Mouse (Mus musculus): ENCODE measurements at regions not wholly inside any gene's neighbourhood (a gene's known extent, or its start where the extent isn't known, plus 50 kb on each side); places are given as distances from the start of the nearest gene placed in this dataset.
A peak's percentile ranks its signal among the peaks of the same experiment; 100 is the strongest.

DNA sequence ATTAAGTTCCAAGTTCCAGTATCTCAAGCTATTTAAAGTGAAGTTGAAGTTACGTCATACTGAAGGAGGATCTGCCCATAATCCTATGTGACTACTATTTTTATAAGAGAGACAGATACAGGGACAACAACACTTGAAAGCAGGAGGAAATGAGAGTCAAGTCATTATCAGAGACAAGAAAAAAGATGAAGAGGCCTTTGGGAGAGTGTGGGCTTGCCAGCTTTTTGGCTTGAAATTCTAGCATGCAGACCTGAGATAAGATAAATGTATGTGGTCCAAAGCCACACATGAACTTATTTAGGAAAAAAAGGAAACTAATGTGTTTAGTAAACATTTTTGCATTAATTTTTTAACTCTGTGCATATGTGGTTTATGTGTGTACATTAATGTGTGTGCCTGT lies 581.0 kb downstream of the Stpg2 start:
- TF ChIP-seq KAT2A (conservative IDR thresholded peaks at IDR 0.05; ENCODE audit: low read depth, low read length) (no peak), ELF1 (IDR thresholded peaks at IDR 0.05; ENCODE audit: low read depth, low read length) (no peak), GATA1 (IDR thresholded peaks at IDR 0.05; ENCODE audit: low read depth, low read length) (peak; percentile 73), ZNF384 (IDR thresholded peaks at IDR 0.05; ENCODE audit: low read depth, low read length) (0 out of 2 replicates have a peak, but pooled peaks have one; percentile 27), E2F4 (IDR thresholded peaks at IDR 0.05; ENCODE audit: borderline replicate concordance, low read depth, low read length) (no peak), MYC (IDR thresholded peaks at IDR 0.05; ENCODE audit: low read depth, low read length) (no peak), ZC3H11A (IDR thresholded peaks at IDR 0.05; ENCODE audit: low read depth, low read length) (no peak), CHD2 (IDR thresholded peaks at IDR 0.05; ENCODE audit: low read length) (no peak), EP300 (IDR thresholded peaks at IDR 0.05; ENCODE audit: low read depth in 1 of 2, low read length in 2 of 2) (peak; percentile 80 to 85), MAZ (IDR thresholded peaks at IDR 0.05; ENCODE audit: low read depth, low read length) (no peak), GABPA (IDR thresholded peaks at IDR 0.05; ENCODE audit: low read depth, low read length) (no peak), MEF2A (IDR thresholded peaks at IDR 0.05; ENCODE audit: extremely low read depth, insufficient replicate concordance, low read depth, low read length, poor library complexity, severe bottlenecking) (peak; percentile 53; the same call in 1 of the 2 replicates), USF1 (IDR thresholded peaks at IDR 0.05; ENCODE audit: low read depth, low read length) (no peak), BHLHE40 (IDR thresholded peaks at IDR 0.05; ENCODE audit: borderline replicate concordance, low read depth, low read length) (no peak), MAFK (IDR thresholded peaks at IDR 0.05; ENCODE audit: borderline replicate concordance, low read depth, low read length) (0 out of 2 replicates have a peak, but pooled peaks have one; percentile 18), HCFC1 (IDR thresholded peaks at IDR 0.05; ENCODE audit: low read depth, low read length) (no peak), NELFE (IDR thresholded peaks at IDR 0.05; ENCODE audit: low read depth, low read length) (no peak), SMC3 (IDR thresholded peaks at IDR 0.05; ENCODE audit: low read depth, low read length) (no peak), TCF12 (IDR thresholded peaks at IDR 0.05; ENCODE audit: low read depth, low read length) (peak; percentile 79), POLR2A (IDR thresholded peaks at IDR 0.05; ENCODE audit: control insufficient read depth in 1 of 2, insufficient read depth in 1 of 2, low read depth in 1 of 2, low read length in 2 of 2, poor library complexity in 1 of 2) (no peak), ZMIZ1 (IDR thresholded peaks at IDR 0.05; ENCODE audit: low read depth, low read length) (no peak), POLR2AphosphoS2 (IDR thresholded peaks at IDR 0.05; ENCODE audit: low read length) (no peak), CTCF (IDR thresholded peaks at IDR 0.05 in 2 of 3, conservative IDR thresholded peaks at IDR 0.05 in 1 of 3; ENCODE audit: control insufficient read depth in 1 of 3, insufficient read depth in 1 of 3, low read depth in 2 of 3, low read length in 3 of 3, poor library complexity in 1 of 3, severe bottlenecking in 1 of 3) (no peak), ETS1 (IDR thresholded peaks at IDR 0.05; ENCODE audit: low read depth, low read length) (peak; percentile 77), RAD21 (IDR thresholded peaks at IDR 0.05; ENCODE audit: low read depth, low read length) (no peak), RCOR1 (IDR thresholded peaks at IDR 0.05; ENCODE audit: low read depth, low read length) (0 out of 2 replicates have a peak, but pooled peaks have one; percentile 54), CHD1 (IDR thresholded peaks at IDR 0.05; ENCODE audit: low read depth, low read length) (no peak), POLR2AphosphoS5 (IDR thresholded peaks at IDR 0.05; ENCODE audit: borderline replicate concordance, low read depth, low read length) (no peak), MAX (IDR thresholded peaks at IDR 0.05; ENCODE audit: low read length) (no peak)
- DNase-seq (ENCODE audit: low read depth, low spot score) = peak; percentile 53
- Histone ChIP-seq H3K36me3 (ENCODE audit: control insufficient read depth in 1 of 2, insufficient read depth in 2 of 2, low read length in 2 of 2) (peaks cover 0 to 16% of the 10 kb centered on the region in 2 experiments; a peak in 2 of 4 replicates), H3K79me2 (ENCODE audit: control insufficient read depth, insufficient read depth, low read length, poor library complexity) (no peaks in the 10 kb centered on the region), H3K27me3 (ENCODE audit: control insufficient read depth in 1 of 2, insufficient read depth in 2 of 2, low read length in 2 of 2) (no peaks in the 10 kb centered on the region), H3K9me3 (replicated peaks; ENCODE audit: insufficient read depth, low read length) (no peaks in the 10 kb centered on the region), H3K4me3 (ENCODE audit: control insufficient read depth in 1 of 2, insufficient read depth in 1 of 2, low read depth in 2 of 2, low read length in 2 of 2) (no peak overlapping the region), H3K27ac (ENCODE audit: control insufficient read depth, low read depth, low read length) (no peak overlapping the region), H3K9ac (ENCODE audit: control insufficient read depth, low read depth, low read length, poor library complexity, severe bottlenecking) (no peak overlapping the region), H3K4me1 (ENCODE audit: control insufficient read depth in 1 of 2, insufficient read depth in 2 of 2, low read length in 2 of 2) (peaks cover 8 to 17% of the 10 kb centered on the region in 2 experiments)

Measured in MEL (cell line).